Mouse (Mus musculus) erythroblast, embryonic 14.5 days (primary cell): ENCODE results near the gene Meis2.

ENCODE experiments used
- GATA1 ChIP-seq: IDR thresholded peaks from 2 replicates; pipeline ENCODE4 v1.6.1; 2012; ENCODE audit warnings: low read length, inconsistent platforms, mixed read lengths
- TAL1 ChIP-seq: IDR thresholded peaks from 3 replicates; pipeline ENCODE4 v1.6.1; 2012; ENCODE audit warnings: low read length, inconsistent platforms, mixed read lengths

DNA sequence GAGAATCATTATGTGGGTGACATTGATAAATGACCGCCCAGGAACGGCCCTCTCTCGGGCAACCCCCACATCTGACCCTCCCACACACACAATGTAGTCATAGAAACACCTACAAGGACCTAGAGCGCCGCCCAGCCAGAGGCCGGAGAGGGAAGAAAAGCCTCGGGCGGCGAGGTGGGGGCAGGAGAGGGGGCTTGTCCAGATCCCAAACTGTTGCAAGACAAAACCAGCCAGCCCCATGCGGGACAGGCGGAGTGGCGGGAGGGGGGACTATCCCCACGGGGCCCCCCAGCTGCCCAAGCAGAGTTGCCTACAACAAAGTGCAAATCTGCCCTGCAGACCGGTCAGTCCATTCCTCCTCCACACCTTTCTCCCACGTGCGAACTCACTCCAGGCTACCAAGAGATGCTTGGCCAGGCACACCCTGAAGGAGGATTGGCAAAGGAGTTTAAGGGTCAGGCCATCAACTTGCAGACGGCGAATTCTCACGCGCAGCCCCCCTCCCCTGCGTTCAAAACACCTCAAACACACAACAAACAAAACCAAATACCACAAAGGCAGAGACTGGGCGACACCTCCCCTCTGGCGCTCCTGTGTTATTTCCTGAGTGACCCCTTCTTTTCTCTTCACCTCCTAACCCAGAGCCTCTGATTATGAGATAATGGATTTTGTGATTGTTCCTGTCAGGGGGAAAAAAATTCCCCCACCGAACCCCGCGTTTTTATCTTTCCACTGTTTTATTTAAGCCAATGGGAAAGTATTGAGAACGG lies 206.1 kb downstream of the Meis2 start:
- TF ChIP-seq TAL1: no peak
- TF ChIP-seq GATA1: no peak
